Mouse (Mus musculus): ENCODE data around the gene Coasy. TPM values are rescaled to one million over a fixed set of nuclear protein-coding genes. Genes with fewer than 3 reads are reported as not detected.
A peak's percentile ranks its signal among the peaks of the same experiment; 100 is the strongest.

Coasy gene
- total and polyA plus RNA-seq, 3 experiments = 15.8 to 22.1 (median 17.5) TPM

DNA sequence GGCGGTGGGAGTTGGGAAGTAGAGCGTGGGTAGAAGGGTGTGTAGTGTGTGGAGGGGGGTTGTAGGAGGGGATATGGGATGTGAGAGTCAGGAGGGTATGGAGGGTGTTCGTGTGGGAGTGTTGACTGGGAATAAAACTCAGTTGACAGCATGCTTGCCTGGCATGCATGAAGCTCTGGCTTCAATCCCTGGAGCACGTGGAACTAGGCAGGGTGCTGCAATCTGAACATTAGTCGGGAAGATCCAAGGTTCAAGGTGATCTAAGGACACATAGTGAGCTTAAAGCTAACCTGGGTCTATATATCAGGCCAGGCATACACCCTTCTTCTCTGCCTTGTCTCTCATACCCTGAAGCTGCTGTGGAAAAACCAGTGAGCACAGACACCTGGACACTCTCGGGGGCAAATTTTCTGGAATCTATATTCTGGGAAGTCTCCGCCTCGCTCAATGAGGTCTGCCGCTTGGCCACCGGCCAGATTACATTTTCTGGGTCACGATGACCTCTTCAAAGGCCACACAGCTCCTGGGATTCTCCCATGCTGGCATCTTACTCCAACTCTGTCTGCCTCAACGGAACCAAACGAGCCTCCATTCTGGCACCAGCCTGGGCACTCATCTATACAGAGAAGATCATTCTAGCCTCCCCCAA lies 52.0 kb downstream of the Coasy start:
- intact Hi-C loops (cut with DNase I) = no loop called here
- H3K27me3 ChIP-seq (ENCODE audit: control insufficient read depth, insufficient read depth, low read length) = no peaks in the 10 kb centered on the region
- H3K9ac ChIP-seq (ENCODE audit: low read depth, low read length) = no peak overlapping the region
- H3K27ac ChIP-seq = no peak overlapping the region
- no peak overlapping the region for H3K4me3 ChIP-seq
- no peak for TF ChIP-seq CTCF (IDR thresholded peaks at IDR 0.05)
- TF ChIP-seq POLR2A (IDR thresholded peaks at IDR 0.05; ENCODE audit: insufficient read depth, low read depth, low read length) = no peak
- TF ChIP-seq EP300 (IDR thresholded peaks at IDR 0.05; ENCODE audit: insufficient read depth, low read depth, low read length) = 0 out of 2 replicates have a peak, but pooled peaks have one; percentile 75
- H3K36me3 ChIP-seq (ENCODE audit: control insufficient read depth, insufficient read depth, low read length) = no peaks in the 10 kb centered on the region
- no peaks in the 10 kb centered on the region for H3K79me2 ChIP-seq (replicated peaks; ENCODE audit: control insufficient read depth, insufficient read depth, low read length)
- no peak for DNase-seq
- peaks cover 3% of the 10 kb centered on the region for H3K4me1 ChIP-seq (ENCODE audit: control insufficient read depth, insufficient read depth, low read length)
- 54% methylated on average over 13 of the region's 13 CpGs for WGBS

Other genes starting within 250 kb of the Coasy start
- gene Stat5b, start 231.8 kb upstream of the Coasy start, total RNA-seq (2021) = 10 to 100 TPM; 58.6 to 65.2 TPM
- 35.4 and 50.7 TPM in 2 replicates for gene Stat5b, start 231.8 kb upstream of the Coasy start, polyA plus RNA-seq (2012; rRNA removed)
- 10 to 100 TPM; 20.3 to 22.3 TPM for gene Stat5a, start 223.2 kb upstream of the Coasy start, total RNA-seq (2021)
- gene Stat5a, start 223.2 kb upstream of the Coasy start, polyA plus RNA-seq (2012; rRNA removed) = 24.3 and 26.6 TPM in 2 replicates
- 10 to 100 TPM; 93.0 to 94.7 TPM for gene Stat3, start 143.0 kb upstream of the Coasy start, total RNA-seq (2021)
- gene Stat3, start 143.0 kb upstream of the Coasy start, polyA plus RNA-seq (2012; rRNA removed) = 85.8 and 134 TPM in 2 replicates
- 100 to 1,000 TPM; 219 to 225 TPM for gene Cavin1, start 111.7 kb upstream of the Coasy start, total RNA-seq (2021)
- 114 and 135 TPM in 2 replicates for gene Cavin1, start 111.7 kb upstream of the Coasy start, polyA plus RNA-seq (2012; rRNA removed)
- 10 to 100 TPM; 89.6 to 92.6 TPM for gene Atp6v0a1, start 73.1 kb upstream of the Coasy start, total RNA-seq (2021)
- 77.4 and 85.9 TPM in 2 replicates for gene Atp6v0a1, start 73.1 kb upstream of the Coasy start, polyA plus RNA-seq (2012; rRNA removed)
- 1 to 10 TPM; 7.4 to 8.3 TPM for gene Naglu, start 12.6 kb upstream of the Coasy start, total RNA-seq (2021)
- 11.0 and 14.3 TPM in 2 replicates for gene Naglu, start 12.6 kb upstream of the Coasy start, polyA plus RNA-seq (2012; rRNA removed)
- gene Hsd17b1, start 4.2 kb upstream of the Coasy start, total RNA-seq (2021) = under 1 TPM; 0.47 to 0.70 TPM
- 0.32 and 0.55 TPM in 2 replicates for gene Hsd17b1, start 4.2 kb upstream of the Coasy start, polyA plus RNA-seq (2012; rRNA removed)
- 10 to 100 TPM; 18.1 to 21.3 TPM for gene Mlx, start 4.7 kb downstream of the Coasy start, total RNA-seq (2021)
- gene Mlx, start 4.7 kb downstream of the Coasy start, polyA plus RNA-seq (2012; rRNA removed) = 23.0 and 45.2 TPM in 2 replicates
- 1 to 10 TPM; 1.6 to 2.7 TPM for gene Psmc3ip, start 12.9 kb downstream of the Coasy start, total RNA-seq (2021)
- gene Psmc3ip, start 12.9 kb downstream of the Coasy start, polyA plus RNA-seq (2012; rRNA removed) = 1.1 and 1.3 TPM in 2 replicates
- gene Retreg3, start 37.3 kb downstream of the Coasy start, total RNA-seq (2021) = 10 to 100 TPM; 28.5 to 31.0 TPM
- gene Retreg3, start 37.3 kb downstream of the Coasy start, polyA plus RNA-seq (2012; rRNA removed) = 31.8 and 53.1 TPM in 2 replicates
- 10 to 100 TPM; 22.7 to 23.6 TPM for gene Tubg1, start 37.4 kb downstream of the Coasy start, total RNA-seq (2021)
- gene Tubg1, start 37.4 kb downstream of the Coasy start, polyA plus RNA-seq (2012; rRNA removed) = 14.2 and 17.2 TPM in 2 replicates
- 1 to 10 TPM; 3.5 TPM for gene Tubg2, start 73.3 kb downstream of the Coasy start, total RNA-seq (2021)
- gene Tubg2, start 73.3 kb downstream of the Coasy start, polyA plus RNA-seq (2012; rRNA removed) = 2.1 and 2.9 TPM in 2 replicates
- gene Cntnap1, start 88.0 kb downstream of the Coasy start, total RNA-seq (2021) = 1 to 10 TPM; 1.3 to 1.5 TPM
- 3.1 and 4.0 TPM in 2 replicates for gene Cntnap1, start 88.0 kb downstream of the Coasy start, polyA plus RNA-seq (2012; rRNA removed)
- gene Plekhh3, start 88.8 kb downstream of the Coasy start, total RNA-seq (2021) = 10 to 100 TPM; 14.3 to 28.1 TPM
- 24.4 and 26.7 TPM in 2 replicates for gene Plekhh3, start 88.8 kb downstream of the Coasy start, polyA plus RNA-seq (2012; rRNA removed)
- not detected for gene Ccr10, start 92.9 kb downstream of the Coasy start, total RNA-seq (2021)
- 0.14 TPM in 1 of 2 replicates, not detected in the other for gene Ccr10, start 92.9 kb downstream of the Coasy start, polyA plus RNA-seq (2012; rRNA removed)
- gene Ezh1, start 143.9 kb downstream of the Coasy start, total RNA-seq (2021) = 10 to 100 TPM; 29.8 to 31.4 TPM
- 26.1 and 34.1 TPM in 2 replicates for gene Ezh1, start 143.9 kb downstream of the Coasy start, polyA plus RNA-seq (2012; rRNA removed)
- gene Ramp2, start 163.5 kb downstream of the Coasy start, total RNA-seq (2021) = 10 to 100 TPM; 89.1 to 90.3 TPM
- 130 and 172 TPM in 2 replicates for gene Ramp2, start 163.5 kb downstream of the Coasy start, polyA plus RNA-seq (2012; rRNA removed)
- gene Vps25, start 171.1 kb downstream of the Coasy start, total RNA-seq (2021) = 10 to 100 TPM; 82.5 to 90.1 TPM
- 83.2 and 96.8 TPM in 2 replicates for gene Vps25, start 171.1 kb downstream of the Coasy start, polyA plus RNA-seq (2012; rRNA removed)
- 10 to 100 TPM in 1 of 2 experiments, 1 to 10 TPM in 1; 9.2 to 12.6 TPM for gene Wnk4, start 178.0 kb downstream of the Coasy start, total RNA-seq (2021)
- gene Wnk4, start 178.0 kb downstream of the Coasy start, polyA plus RNA-seq (2012; rRNA removed) = 12.1 and 13.9 TPM in 2 replicates
- under 1 TPM; 0.23 to 0.36 TPM for gene Cntd1, start 196.4 kb downstream of the Coasy start, total RNA-seq (2021)
- gene Cntd1, start 196.4 kb downstream of the Coasy start, polyA plus RNA-seq (2012; rRNA removed) = 0.06 and 0.12 TPM in 2 replicates
- 100 to 1,000 TPM in 1 of 2 experiments, 10 to 100 TPM in 1; 88.4 to 101 TPM for gene Coa3, start 196.5 kb downstream of the Coasy start, total RNA-seq (2021)
- gene Coa3, start 196.5 kb downstream of the Coasy start, polyA plus RNA-seq (2012; rRNA removed) = 153 and 302 TPM in 2 replicates
- 10 to 100 TPM; 86.3 to 86.5 TPM for gene Becn1, start 219.7 kb downstream of the Coasy start, total RNA-seq (2021)
- gene Becn1, start 219.7 kb downstream of the Coasy start, polyA plus RNA-seq (2012; rRNA removed) = 36.1 and 43.7 TPM in 2 replicates
- 100 to 1,000 TPM in 1 of 2 experiments, 10 to 100 TPM in 1; 81.9 to 112 TPM for gene Psme3, start 233.6 kb downstream of the Coasy start, total RNA-seq (2021)
- gene Psme3, start 233.6 kb downstream of the Coasy start, polyA plus RNA-seq (2012; rRNA removed) = 55.5 and 69.1 TPM in 2 replicates
- 1 to 10 TPM; 1.6 to 2.2 TPM for gene Aoc2, start 242.5 kb downstream of the Coasy start, total RNA-seq (2021)
- gene Aoc2, start 242.5 kb downstream of the Coasy start, polyA plus RNA-seq (2012; rRNA removed) = 1.9 and 2.3 TPM in 2 replicates
- gene Aoc3, start 248.0 kb downstream of the Coasy start, total RNA-seq (2021) = 10 to 100 TPM; 11.5 to 13.3 TPM
- gene Aoc3, start 248.0 kb downstream of the Coasy start, polyA plus RNA-seq (2012; rRNA removed) = 21.8 and 22.0 TPM in 2 replicates

All from heart, adult 2 months (tissue).